In genomic region chr9:111963405-111964037, GRCm38 (mm10) we compare ENCODE assay signal across 14 mouse cellular contexts.
DNase-seq lines count a peak whose midpoint lies in the region; ATAC-seq and TF ChIP-seq lines count a peak whose summit lies in the region.
"Had no signal": no experiment of that assay in that cellular context is flagged by ENCODE, and none has a peak within 500 bp of the region (broad histone marks: within the 10 kb centered on the region; RNA-seq: fewer than 3 reads in every experiment).

No protein-coding gene starts in this region.

- no peaks in the 10 kb centered on the region for H3K27me3 ChIP-seq in heart, embryonic 14.5 days (ENCODE audit: control insufficient read depth, insufficient read depth, low read length)
- H3K27me3 ChIP-seq in heart, adult 2 months (ENCODE audit: control insufficient read depth, insufficient read depth, low read length) = no peaks in the 10 kb centered on the region
- no peaks in the 10 kb centered on the region for H3K27me3 ChIP-seq in forebrain, postnatal 0 days (ENCODE audit: insufficient read depth, low read length)
- H3K27me3 ChIP-seq: embryonic facial prominence, embryonic 15.5 days had no signal

- WGBS in heart, embryonic 14.5 days = 33% methylated on average over 5 of the region's 5 CpGs
- WGBS in heart, adult 2 months = 43% methylated on average over 5 of the region's 5 CpGs
- 63% methylated on average over 5 of the region's 5 CpGs for WGBS in forebrain, postnatal 0 days

- no peaks in the 10 kb centered on the region for H3K9me3 ChIP-seq in heart, embryonic 14.5 days (ENCODE audit: control insufficient read depth, low read length)
- H3K9me3 ChIP-seq in forebrain, postnatal 0 days (ENCODE audit: low read length) = no peaks in the 10 kb centered on the region
- H3K9me3 ChIP-seq: embryonic facial prominence, embryonic 15.5 days had no signal

- no peaks in the 10 kb centered on the region for H3K36me3 ChIP-seq in heart, embryonic 14.5 days (ENCODE audit: control insufficient read depth, insufficient read depth, low read length)
- no peaks in the 10 kb centered on the region for H3K36me3 ChIP-seq in heart, adult 2 months (ENCODE audit: control insufficient read depth, insufficient read depth, low read length)
- H3K36me3 ChIP-seq in forebrain, postnatal 0 days (ENCODE audit: insufficient read depth) = no peaks in the 10 kb centered on the region
- H3K36me3 ChIP-seq: embryonic facial prominence, embryonic 15.5 days had no signal

- no peak overlapping the region for H3K4me3 ChIP-seq in heart, embryonic 14.5 days (ENCODE audit: control insufficient read depth in 1 of 2, insufficient read depth in 1 of 2, low read depth in 1 of 2, low read length in 2 of 2)
- no peak overlapping the region for H3K4me3 ChIP-seq in heart, adult 2 months
- H3K4me3 ChIP-seq in forebrain, postnatal 0 days (ENCODE audit: low read depth, low read length) = no peak overlapping the region
- H3K4me3 ChIP-seq: embryonic facial prominence, embryonic 15.5 days had no signal

- no peak for ATAC-seq in heart, embryonic 14.5 days (ENCODE audit: insufficient number of reproducible peaks, insufficient read depth, low FRiP score, low read depth)
- no peak for ATAC-seq in forebrain, postnatal 0 days
- ATAC-seq: forebrain, embryonic 16.5 days had no signal

- TF ChIP-seq EP300 in heart, adult 2 months (IDR thresholded peaks at IDR 0.05; ENCODE audit: insufficient read depth, low read depth, low read length) = no peak

- H3K4me1 ChIP-seq in heart, embryonic 14.5 days (ENCODE audit: control insufficient read depth in 2 of 2, insufficient read depth in 2 of 2, low read length in 2 of 2) = peaks cover 0 to 9% of the 10 kb centered on the region in 2 experiments; a peak in 1 of 4 replicates
- no peaks in the 10 kb centered on the region for H3K4me1 ChIP-seq in heart, adult 2 months (ENCODE audit: control insufficient read depth, insufficient read depth, low read length)
- no peaks in the 10 kb centered on the region for H3K4me1 ChIP-seq in forebrain, postnatal 0 days (ENCODE audit: insufficient read depth)
- H3K4me1 ChIP-seq: embryonic facial prominence, embryonic 15.5 days had no signal

- no peaks in the 10 kb centered on the region for H3K79me2 ChIP-seq in heart, adult 2 months (replicated peaks; ENCODE audit: control insufficient read depth, insufficient read depth, low read length)

- peak overlapping the region; percentile 16 to 35; a peak in 1 of 4 replicates for H3K27ac ChIP-seq in heart, embryonic 14.5 days (replicated peaks in 1 of 2; ENCODE audit: control insufficient read depth in 1 of 2, insufficient read depth in 1 of 2, low read depth in 2 of 2, low read length in 2 of 2)
- no peak overlapping the region for H3K27ac ChIP-seq in heart, adult 2 months
- no peak overlapping the region for H3K27ac ChIP-seq in forebrain, postnatal 0 days (ENCODE audit: low read depth, low read length)
- H3K27ac ChIP-seq: embryonic facial prominence, embryonic 15.5 days; stomach, postnatal 0 days had no signal

- no peak for TF ChIP-seq POLR2A in heart, adult 2 months (IDR thresholded peaks at IDR 0.05; ENCODE audit: insufficient read depth, low read depth, low read length)

- no peak for DNase-seq in heart, adult 2 months
- DNase-seq in right cerebral cortex, adult 18-20 months = peak; percentile 4
- no peak for DNase-seq in right cerebral cortex, postnatal 4 days
- DNase-seq in cerebellum, postnatal 10 days = peak; percentile 57 to 71
- peak; percentile 9 for DNase-seq in yolk sac, embryonic 10.5 days (ENCODE audit: low spot score)
- DNase-seq in lung, postnatal 4 days = no peak
- no peak for DNase-seq in forebrain, postnatal 0 days
- DNase-seq: kidney, adult 8-10 months; lung, postnatal 14 days; midbrain, embryonic 14.5 days had no signal

- intact Hi-C loops in heart, adult 2 months (cut with DNase I) = no loop called here

- no peak overlapping the region for H3K4me2 ChIP-seq in heart, embryonic 14.5 days (ENCODE audit: low read length)
- no peak overlapping the region for H3K4me2 ChIP-seq in forebrain, postnatal 0 days (ENCODE audit: low read depth)
- H3K4me2 ChIP-seq: embryonic facial prominence, embryonic 15.5 days had no signal

- TF ChIP-seq CTCF in heart, adult 2 months (IDR thresholded peaks at IDR 0.05) = no peak
- TF ChIP-seq CTCF in forebrain, postnatal 0 days (IDR thresholded peaks at IDR 0.05; ENCODE audit: low read depth) = no peak

- no peak overlapping the region for H3K9ac ChIP-seq in heart, embryonic 14.5 days (ENCODE audit: low read length)
- H3K9ac ChIP-seq in heart, adult 2 months (ENCODE audit: low read depth, low read length) = no peak overlapping the region
- H3K9ac ChIP-seq in forebrain, postnatal 0 days = no peak overlapping the region
- H3K9ac ChIP-seq: embryonic facial prominence, embryonic 15.5 days had no signal

Comparison
In these comparisons a context has a peak if more than half of its experiments do, and no peak if none do; other contexts are left out.
1. H3K27ac ChIP-seq: peak in heart, embryonic 14.5 days (2 of 2); none in heart, adult 2 months (single experiment) and forebrain, postnatal 0 days (single experiment).
2. DNase-seq: peak in right cerebral cortex, adult 18-20 months (single experiment), cerebellum, postnatal 10 days (2 of 2) and yolk sac, embryonic 10.5 days (single experiment); none in heart, adult 2 months (0 of 2), right cerebral cortex, postnatal 4 days (single experiment), lung, postnatal 4 days (0 of 2) and forebrain, postnatal 0 days (single experiment).